Mouse (Mus musculus) layer of hippocampus, adult 9-10 months (tissue): ENCODE results near the gene Cntn1.
"Not testable (repeated sequence)": the region's sequence is repeated elsewhere in the genome, so short reads cannot be mapped to it uniquely, and the experiment has no call there.

Experiments used
- DNase-seq: peaks from one replicate; pipeline ENCODE4 v3.0.0; 2022; ENCODE audit warnings: low spot score

The Cntn1 gene

DNA sequence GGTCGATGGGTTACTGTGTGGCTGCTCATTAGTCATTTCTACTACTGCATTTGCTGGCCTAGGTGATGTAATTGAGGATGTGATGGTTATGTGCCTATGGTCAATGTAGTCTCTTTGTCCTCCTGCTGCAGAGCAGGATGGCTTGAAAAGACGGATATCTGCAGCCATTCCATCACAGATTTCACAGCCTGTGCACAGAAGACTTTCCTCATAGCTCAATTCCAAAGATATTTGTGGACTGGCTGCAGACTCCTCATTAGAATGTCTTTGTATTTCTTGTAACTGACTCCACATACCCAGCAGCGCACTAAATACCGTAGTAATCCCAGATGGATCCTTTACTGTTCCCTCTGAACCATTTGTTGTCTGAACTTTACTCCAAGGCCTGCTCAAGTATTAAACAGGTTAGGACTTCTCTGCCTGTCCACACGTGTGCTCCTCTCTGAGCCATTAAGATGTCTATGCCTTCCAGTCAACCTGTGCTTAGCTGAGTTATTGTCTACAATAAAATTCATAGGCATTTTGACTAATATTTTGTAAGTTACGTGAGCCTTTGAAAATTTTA lies 220.9 kb downstream of the Cntn1 start:
- no peak for DNase-seq

DNA sequence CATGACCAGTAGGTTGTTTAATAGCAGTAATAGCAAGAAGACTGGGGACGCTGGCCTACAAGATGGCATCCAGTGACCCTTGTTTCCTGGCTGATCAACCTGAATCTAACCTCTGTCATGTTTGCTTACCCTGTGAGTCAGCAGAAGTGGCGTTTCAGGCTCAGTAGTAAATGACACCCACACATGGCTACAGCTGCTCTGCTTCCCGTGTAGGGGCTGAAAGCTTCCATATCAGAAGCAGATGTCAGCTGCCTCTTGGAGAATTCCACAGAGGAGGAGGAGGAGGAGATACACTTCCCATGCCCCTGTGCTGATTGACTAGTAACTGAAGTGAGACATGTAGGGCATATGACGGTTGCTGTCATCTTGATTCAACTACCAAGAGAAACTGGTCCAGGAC lies 225.9 kb downstream of the Cntn1 start:
- no peak for DNase-seq

DNA sequence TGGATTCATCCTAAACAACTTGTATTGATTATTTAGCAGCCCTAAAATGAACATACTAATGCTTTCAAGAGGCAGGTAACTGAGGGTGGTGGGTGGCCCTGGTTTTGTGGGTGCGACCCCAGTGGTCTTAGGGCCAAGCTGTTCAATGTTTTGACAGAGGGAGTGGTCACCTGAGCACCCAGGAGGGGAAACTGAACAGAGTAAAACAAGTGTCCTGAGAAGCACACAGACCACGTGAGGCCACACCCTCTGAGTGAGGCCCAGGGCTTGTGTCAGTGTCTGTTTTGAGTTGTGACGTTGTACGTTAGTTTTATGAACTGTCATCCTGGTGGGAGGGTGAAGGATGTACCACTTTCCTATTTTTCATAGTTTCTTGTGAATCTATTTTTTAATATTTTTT lies 227.0 kb downstream of the Cntn1 start:
- no peak for DNase-seq

DNA sequence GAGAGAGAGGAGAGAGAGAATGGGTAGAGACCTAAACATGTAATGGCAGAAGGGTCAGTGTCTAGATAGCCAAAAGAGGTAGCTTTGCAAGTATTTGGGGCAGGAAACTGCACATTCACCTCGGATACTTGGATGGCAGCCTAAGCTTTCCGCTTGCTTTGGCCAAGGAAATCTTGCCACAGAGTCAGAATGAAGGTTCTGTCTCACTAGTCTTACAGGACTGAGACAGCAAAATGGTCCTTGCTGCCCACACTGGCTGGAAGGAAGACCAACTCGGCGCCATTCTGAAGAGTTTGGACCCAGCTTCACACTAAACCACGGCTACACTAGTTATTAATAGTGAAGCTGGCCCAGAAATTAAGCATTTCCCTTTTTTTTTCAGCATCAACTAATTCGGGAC lies 230.0 kb downstream of the Cntn1 start:
- DNase-seq, result no peak

DNA sequence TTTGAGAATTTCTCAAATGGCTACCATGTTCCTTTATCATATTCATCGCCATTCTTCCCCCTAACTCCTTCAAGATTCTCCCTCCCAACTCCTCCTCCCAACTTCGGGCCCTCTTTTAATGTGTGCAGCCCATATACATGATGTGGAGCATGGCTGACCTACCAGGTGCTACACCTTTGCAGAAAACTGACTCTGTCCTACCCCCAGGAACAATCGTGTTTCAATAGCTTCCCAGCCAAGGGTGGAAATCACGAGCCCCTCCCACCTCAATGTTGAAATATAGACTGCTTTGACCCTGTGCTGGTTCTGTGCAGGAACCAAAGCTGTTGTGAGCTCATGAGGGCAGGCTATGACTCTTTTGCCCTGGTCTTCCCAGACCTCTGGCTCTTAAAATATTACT lies 236.7 kb downstream of the Cntn1 start:
- DNase-seq, result no peak

DNA sequence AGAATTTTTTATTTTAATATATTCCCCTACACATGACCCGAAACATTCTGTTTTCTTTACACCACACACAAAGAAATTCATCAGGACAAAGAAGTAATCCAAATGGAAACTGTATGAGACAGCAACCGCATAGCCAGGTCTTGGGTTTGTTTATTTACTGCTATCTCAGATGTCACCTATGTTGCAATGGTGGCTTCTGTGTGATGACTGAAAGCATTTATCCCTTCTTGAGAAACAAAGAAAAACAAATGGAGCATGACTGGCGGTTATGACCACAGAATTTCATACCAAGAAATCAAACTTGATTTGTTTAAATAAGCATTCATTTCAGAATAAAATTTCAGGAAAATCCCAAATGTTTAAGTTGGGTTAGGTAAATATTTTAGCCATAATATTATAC lies 245.5 kb downstream of the Cntn1 start:
- DNase-seq, result no peak

DNA sequence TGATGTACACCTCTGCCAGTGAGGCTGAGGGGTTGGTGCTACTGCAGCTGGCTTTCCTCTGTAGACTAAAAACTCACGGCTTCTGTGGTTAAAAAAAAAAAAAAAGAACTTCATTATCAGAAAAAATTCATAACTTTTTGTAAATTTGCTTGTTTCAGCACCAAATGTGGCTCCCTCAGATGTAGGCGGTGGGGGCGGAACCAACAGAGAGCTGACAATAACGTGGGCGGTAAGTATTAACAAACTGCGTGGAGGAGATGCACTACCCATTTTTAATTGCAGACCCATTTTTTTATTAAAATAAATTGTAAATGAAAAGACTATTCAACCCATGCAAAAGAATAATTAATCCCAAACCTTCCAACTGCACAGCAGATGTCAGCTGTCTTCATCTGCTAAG lies 251.8 kb downstream of the Cntn1 start:
- DNase-seq, result peak; percentile 38

DNA sequence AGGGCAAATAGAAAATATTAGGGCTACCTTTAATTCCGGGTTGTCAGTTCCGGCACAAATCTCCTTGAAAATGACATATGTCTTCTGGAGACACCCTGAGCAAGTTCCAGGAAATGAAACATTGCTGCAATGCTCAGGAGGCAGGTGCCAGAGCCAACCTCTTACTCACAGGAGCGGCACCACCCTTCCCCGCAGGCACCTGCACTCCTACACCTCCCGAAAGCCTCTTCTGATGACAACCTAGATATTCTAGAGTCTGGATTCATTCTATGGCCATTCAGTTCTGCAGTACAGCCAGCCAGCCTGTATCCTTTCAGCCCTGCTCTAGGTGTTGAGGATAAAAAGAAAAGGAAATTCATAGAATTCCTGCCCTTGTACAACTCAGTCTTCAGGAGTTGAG lies 253.3 kb downstream of the Cntn1 start:
- DNase-seq, result no peak

DNA sequence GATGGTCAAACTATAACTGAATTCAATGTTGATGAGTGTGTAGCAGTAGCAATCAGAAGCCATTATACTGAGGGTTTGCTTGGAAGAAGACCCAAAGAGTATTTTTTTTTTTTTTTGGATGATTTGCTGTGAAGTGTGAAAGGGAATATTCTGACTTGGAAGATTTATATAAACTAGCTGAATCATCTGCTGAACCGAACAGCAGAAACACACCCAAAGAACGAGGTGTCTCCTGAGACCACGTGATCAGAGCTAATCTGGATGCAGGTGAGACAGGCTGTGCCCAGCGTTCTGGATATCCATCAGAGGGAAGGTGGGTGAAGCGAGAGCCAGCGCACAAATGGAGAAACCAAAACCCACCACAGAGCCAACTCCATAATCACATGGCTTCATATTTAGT lies 271.0 kb downstream of the Cntn1 start:
- DNase-seq, result no peak

DNA sequence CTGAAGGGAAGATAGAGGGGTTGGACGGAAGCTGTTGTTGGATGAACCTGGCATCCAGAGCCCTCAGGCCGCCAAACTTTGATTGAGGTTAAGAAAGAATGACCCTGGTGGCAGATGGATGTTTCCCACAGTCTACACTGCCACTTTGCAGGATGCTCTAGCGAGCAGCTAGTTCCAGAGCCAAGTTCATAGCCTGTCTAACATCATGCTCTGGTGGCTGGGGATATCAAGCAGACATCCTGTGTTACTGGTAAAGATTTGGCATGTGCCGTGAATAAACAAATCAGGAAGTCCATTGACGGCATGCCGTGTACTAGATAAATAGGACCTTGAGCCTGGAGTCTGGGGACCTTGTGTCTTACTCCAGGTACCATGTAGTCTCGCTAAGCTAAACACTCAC lies 276.1 kb downstream of the Cntn1 start:
- no peak for DNase-seq

DNA sequence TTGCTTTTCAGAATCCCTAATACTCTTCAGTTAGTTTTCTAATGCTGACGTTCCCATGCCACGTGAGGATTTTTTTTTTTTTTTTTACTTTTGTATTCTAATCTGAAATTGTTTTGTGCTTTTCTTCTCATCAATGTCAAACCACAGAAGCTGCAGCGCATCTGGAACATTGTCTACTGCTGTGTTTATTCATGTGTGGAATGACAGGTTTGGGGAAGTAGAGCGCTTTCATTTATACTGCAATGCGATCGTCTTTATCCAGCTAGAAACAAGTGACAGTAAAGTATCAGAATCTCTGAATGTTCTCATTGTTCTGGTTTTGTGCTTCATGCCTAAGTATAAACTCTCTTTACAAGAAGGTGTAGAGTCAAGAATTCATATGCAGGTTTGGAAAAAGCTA lies 289.3 kb downstream of the Cntn1 start:
- DNase-seq, result no peak

DNA sequence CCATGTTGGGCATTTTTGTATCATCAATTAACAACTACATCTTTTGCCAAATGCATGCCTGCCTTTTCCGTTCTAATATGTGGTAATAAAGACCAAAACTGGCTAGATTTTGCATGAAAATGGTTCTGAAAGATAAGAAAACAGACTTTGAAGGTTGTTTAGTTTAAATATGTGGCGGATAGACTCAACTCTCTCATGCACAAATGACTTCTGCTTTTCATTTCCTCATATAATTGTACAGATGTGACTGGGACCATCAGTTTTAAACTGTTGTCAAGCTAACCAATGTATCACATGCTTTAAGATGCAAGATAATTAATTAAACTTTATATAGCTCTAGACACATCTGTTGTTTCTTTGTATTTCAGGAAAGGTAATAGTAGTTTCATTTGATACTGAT lies 290.5 kb downstream of the Cntn1 start:
- DNase-seq, result no peak

DNA sequence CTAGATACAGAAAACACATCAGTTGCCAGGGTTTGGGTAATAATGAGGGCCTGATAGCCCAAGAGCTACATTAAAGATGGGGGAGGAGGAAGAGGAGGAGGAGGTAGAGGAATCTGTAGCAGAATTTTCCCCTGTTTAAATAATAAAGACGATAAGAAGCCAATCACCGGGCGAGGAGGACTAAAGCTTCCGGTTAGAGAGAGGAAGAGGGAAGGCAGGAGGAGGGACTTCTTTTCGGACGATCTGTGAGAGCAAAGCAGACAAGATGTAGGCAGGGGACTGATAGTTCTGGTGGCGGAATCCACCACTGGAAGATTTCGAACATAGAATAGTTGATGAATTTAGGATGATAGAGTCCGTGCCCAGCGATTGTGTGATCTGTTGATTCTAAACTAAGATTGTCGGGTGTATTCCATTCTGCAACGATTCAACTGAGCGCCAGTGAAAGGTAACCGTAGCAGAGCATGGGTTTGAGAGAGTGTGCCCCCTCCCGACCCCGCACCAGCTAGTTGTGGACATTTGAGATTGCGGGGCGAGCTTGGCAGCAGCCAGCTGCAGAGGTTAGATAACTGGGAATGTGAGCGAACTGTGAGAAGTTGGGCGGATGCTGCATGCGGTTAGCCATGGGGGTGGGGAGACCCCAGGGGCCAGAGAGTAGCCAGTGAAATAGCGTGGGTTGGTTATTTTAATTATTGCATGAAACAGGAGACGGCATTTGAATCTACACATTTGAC lies 293.3 kb downstream of the Cntn1 start:
- DNase-seq, result no peak

DNA sequence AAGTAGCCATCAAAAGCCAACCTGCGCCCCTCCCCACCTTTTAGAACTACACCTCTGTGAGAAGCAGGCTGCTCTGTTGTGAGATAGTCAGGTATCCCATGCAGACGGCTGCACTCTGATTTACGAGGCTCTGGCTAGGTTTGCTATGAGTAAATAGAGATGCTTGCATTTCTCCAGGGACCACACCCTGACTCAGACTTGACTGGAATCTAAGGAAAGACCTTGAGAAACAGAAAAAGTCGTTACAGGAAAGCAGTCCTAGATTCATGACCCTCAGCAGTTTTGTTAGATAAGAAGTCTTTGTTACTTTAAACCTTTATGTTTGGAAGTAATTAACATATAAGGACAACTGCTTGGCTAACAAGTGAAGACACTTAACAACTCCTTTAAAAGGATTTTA lies 296.5 kb downstream of the Cntn1 start:
- DNase-seq, result no peak

DNA sequence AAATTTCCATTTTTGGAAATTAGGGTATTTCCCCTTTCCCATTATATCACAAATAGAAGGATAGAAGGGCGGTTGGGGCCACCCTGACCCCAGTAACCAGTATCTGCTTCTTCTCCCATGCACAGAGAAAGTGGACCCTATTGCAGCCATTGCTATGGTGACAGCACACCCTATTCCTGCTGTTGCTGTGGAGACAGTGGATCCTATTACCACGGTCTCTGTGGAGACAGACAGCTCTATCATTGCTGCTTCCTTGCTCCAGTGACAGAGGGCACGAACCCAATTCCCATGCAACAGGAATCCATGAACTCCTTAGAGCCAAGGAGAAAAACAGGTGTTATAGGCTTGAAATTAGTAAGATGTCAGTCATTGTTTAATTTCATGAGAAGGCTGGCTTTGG lies 296.9 kb downstream of the Cntn1 start:
- peak; percentile 9 for DNase-seq

DNA sequence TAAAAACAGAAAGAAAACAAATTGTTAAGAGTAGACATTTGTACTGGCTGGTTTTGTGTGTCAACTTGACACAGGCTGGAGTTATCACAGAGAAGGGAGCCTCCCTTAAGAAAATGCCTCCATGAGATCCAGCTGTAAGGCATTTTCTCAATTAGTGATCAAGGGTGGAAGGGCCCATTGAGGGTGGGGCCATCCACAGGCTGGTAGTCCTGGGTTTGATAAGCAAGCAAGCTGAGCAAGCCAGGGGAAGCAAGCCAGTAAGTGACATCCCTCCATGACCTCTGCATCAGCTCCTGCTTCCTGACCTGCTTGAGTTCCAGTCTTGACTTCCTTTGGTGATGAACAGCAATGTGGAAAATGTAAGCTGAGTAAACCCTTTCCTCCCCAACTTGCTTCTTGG lies 297.5 kb downstream of the Cntn1 start:
- DNase-seq, result not testable (repeated sequence)

DNA sequence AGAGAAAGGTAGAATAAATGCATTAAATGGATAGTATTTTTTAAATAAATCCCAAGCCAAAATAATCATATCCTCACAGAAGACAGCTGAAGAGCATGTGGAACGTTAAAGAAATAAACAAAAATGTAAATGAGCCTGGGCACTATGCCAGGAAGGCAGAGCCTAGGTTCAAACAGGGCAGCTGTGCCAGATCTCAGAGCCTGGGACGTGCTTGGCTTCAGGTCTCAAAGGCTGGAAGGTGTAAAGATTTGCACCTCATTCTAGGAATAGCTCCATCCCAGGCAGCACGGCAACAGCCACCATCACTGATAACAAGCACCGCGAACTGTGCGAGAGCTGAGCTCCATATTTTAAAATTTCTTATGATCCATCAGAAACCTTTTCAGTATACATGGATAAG lies 313.2 kb downstream of the Cntn1 start:
- no peak for DNase-seq

DNA sequence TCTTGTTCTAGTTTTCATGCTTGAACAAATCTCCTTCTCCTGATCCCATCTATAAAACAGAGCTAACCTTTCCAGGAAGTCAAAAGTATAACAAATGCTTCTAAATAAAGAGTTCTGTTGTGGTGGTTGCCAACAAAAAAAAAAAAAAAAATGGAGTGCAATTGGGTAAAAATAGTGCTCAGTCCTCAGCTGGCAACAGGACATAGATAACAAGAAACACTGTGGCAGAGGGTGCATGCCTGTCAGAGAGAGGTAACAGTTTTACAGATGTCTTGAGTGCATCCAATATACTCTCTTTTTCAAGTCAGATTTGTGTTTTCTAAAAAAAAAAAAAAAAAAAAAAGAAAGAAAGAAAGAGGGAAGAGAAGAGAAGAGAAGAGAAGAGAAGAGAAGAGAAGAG lies 313.6 kb downstream of the Cntn1 start:
- DNase-seq, result no peak
